Mouse (Mus musculus): ENCODE measurements around the gene B3gnt8. TPM values are rescaled to one million over a fixed set of nuclear protein-coding genes. Genes with fewer than 3 reads are reported as not detected.

Gene B3gnt8
- polyA plus RNA-seq, 1 experiment, result 8.2 TPM

- WGBS, result under 1% methylated on average over 46 of the region's 46 CpGs
- Histone ChIP-seq H3K27me3 (ENCODE audit: control insufficient read depth, insufficient read depth, low read length) (no peaks in the 10 kb centered on the region), H3K4me1 (ENCODE audit: control insufficient read depth, insufficient read depth, insufficient read length, low read length) (peaks cover 12% of the 10 kb centered on the region), H3K27ac (ENCODE audit: insufficient read depth, low read depth, low read length) (peak within 1 kb of the TSS; percentile 92), H3K36me3 (ENCODE audit: control insufficient read depth, insufficient read depth, low read length) (no peaks in the 10 kb centered on the region), H3K4me3 (ENCODE audit: low read depth, low read length) (peak within 1 kb of the TSS; percentile 86)
- TF ChIP-seq CTCF (IDR thresholded peaks at IDR 0.05; ENCODE audit: extremely low read depth, insufficient read length, insufficient replicate concordance, low read depth, low read length) (no peak), POLR2A (IDR thresholded peaks at IDR 0.05; ENCODE audit: low read depth, low read length) (peak; percentile 50)
These were observed 54.2 kb downstream of the B3gnt8 start, which contains the start of gene B9d2 for GRCm38 (mm10) chr7:25680514-25681258. Gene B9d2, plus strand, starts transcription at chr7:25680780.

- TF ChIP-seq CTCF (IDR thresholded peaks at IDR 0.05; ENCODE audit: extremely low read depth, insufficient read length, insufficient replicate concordance, low read depth, low read length), result no peak
- TF ChIP-seq POLR2A (IDR thresholded peaks at IDR 0.05; ENCODE audit: low read depth, low read length), result no peak
- WGBS, result 60% methylated on average over 15 of the region's 15 CpGs
- Histone ChIP-seq H3K4me3 (ENCODE audit: low read depth, low read length) (peak overlapping the region; percentile 19; the same call in 1 of the 2 replicates), H3K27me3 (ENCODE audit: control insufficient read depth, insufficient read depth, low read length) (no peaks in the 10 kb centered on the region), H3K4me1 (ENCODE audit: control insufficient read depth, insufficient read depth, insufficient read length, low read length) (peaks cover 9% of the 10 kb centered on the region), H3K27ac (ENCODE audit: insufficient read depth, low read depth, low read length) (peak overlapping the region; percentile 53), H3K36me3 (ENCODE audit: control insufficient read depth, insufficient read depth, low read length) (no peaks in the 10 kb centered on the region)
These were observed 55.1 kb downstream of the B3gnt8 start for GRCm38 (mm10) chr7:25681341-25682231.

GRCm38 (mm10) chr7:25683474-25684180, 57.2 kb downstream of the B3gnt8 start:
- Histone ChIP-seq H3K36me3 (ENCODE audit: control insufficient read depth, insufficient read depth, low read length) (no peaks in the 10 kb centered on the region), H3K27ac (ENCODE audit: insufficient read depth, low read depth, low read length) (peak overlapping the region; percentile 67)
- 73% methylated on average over 7 of the region's 7 CpGs for WGBS

GRCm38 (mm10) chr7:25684659-25685058, 58.2 kb downstream of the B3gnt8 start:
- Histone ChIP-seq H3K4me1 (ENCODE audit: control insufficient read depth, insufficient read depth, insufficient read length, low read length) (peaks cover 12% of the 10 kb centered on the region), H3K4me3 (ENCODE audit: low read depth, low read length) (no peak overlapping the region), H3K27ac (ENCODE audit: insufficient read depth, low read depth, low read length) (no peak overlapping the region), H3K27me3 (ENCODE audit: control insufficient read depth, insufficient read depth, low read length) (no peaks in the 10 kb centered on the region), H3K36me3 (ENCODE audit: control insufficient read depth, insufficient read depth, low read length) (no peaks in the 10 kb centered on the region)
- TF ChIP-seq POLR2A (IDR thresholded peaks at IDR 0.05; ENCODE audit: low read depth, low read length) (no peak), CTCF (IDR thresholded peaks at IDR 0.05; ENCODE audit: extremely low read depth, insufficient read length, insufficient replicate concordance, low read depth, low read length) (no peak)
- 95% methylated on average over 6 of the region's 6 CpGs for WGBS

More at GRCm38 (mm10) chr7:25683474-25684180, 57.2 kb downstream of the B3gnt8 start:
- peaks cover 12% of the 10 kb centered on the region for H3K4me1 ChIP-seq (ENCODE audit: control insufficient read depth, insufficient read depth, insufficient read length, low read length)
- H3K4me3 ChIP-seq (ENCODE audit: low read depth, low read length), result no peak overlapping the region
- H3K27me3 ChIP-seq (ENCODE audit: control insufficient read depth, insufficient read depth, low read length), result no peaks in the 10 kb centered on the region
- no peak for TF ChIP-seq CTCF (IDR thresholded peaks at IDR 0.05; ENCODE audit: extremely low read depth, insufficient read length, insufficient replicate concordance, low read depth, low read length)
- no peak for TF ChIP-seq POLR2A (IDR thresholded peaks at IDR 0.05; ENCODE audit: low read depth, low read length)

Other genes with a start within 250 kb of the B3gnt8 start
- gene Lipe, start 227.9 kb upstream of the B3gnt8 start, polyA plus RNA-seq (2012; rRNA removed), result 56.9 and 186 TPM in 2 replicates
- 3.8 TPM in 1 of 2 replicates, not detected in the other for gene Cxcl17, start 213.8 kb upstream of the B3gnt8 start, polyA plus RNA-seq (2012; rRNA removed)
- gene Ceacam1, start 149.1 kb upstream of the B3gnt8 start, polyA plus RNA-seq (2012; rRNA removed), result 133 and 320 TPM in 2 replicates
- 0.60 and 0.93 TPM in 2 replicates for gene Ceacam2, start 86.8 kb upstream of the B3gnt8 start, polyA plus RNA-seq (2012; rRNA removed)
- gene Erich4, start 10.8 kb upstream of the B3gnt8 start, polyA plus RNA-seq (2012; rRNA removed), result 12.6 and 36.8 TPM in 2 replicates
- gene Dmac2, start 7.2 kb upstream of the B3gnt8 start, polyA plus RNA-seq (2012; rRNA removed), result 47.3 and 74.8 TPM in 2 replicates
- 75.8 and 98.5 TPM in 2 replicates for gene Bckdha, start 32.3 kb downstream of the B3gnt8 start, polyA plus RNA-seq (2012; rRNA removed)
- 31.7 and 64.7 TPM in 2 replicates for gene Exosc5, start 32.5 kb downstream of the B3gnt8 start, polyA plus RNA-seq (2012; rRNA removed)
- gene Tmem91, start 48.5 kb downstream of the B3gnt8 start, polyA plus RNA-seq (2012; rRNA removed), result 0.23 and 0.25 TPM in 2 replicates
- 21.8 and 33.2 TPM in 2 replicates for gene B9d2, start 54.1 kb downstream of the B3gnt8 start, polyA plus RNA-seq (2012; rRNA removed)
- 20.8 and 24.4 TPM in 2 replicates for gene Tgfb1, start 60.3 kb downstream of the B3gnt8 start, polyA plus RNA-seq (2012; rRNA removed)
- gene Ccdc97, start 92.4 kb downstream of the B3gnt8 start, polyA plus RNA-seq (2012; rRNA removed), result 43.6 and 72.4 TPM in 2 replicates
- gene Hnrnpul1, start 128.1 kb downstream of the B3gnt8 start, polyA plus RNA-seq (2012; rRNA removed), result 28.9 and 60.2 TPM in 2 replicates
- 13.2 and 14.4 TPM in 2 replicates for gene Axl, start 162.1 kb downstream of the B3gnt8 start, polyA plus RNA-seq (2012; rRNA removed)
- 65.6 and 74.2 TPM in 2 replicates for gene Cyp2s1, start 190.3 kb downstream of the B3gnt8 start, polyA plus RNA-seq (2012; rRNA removed)

Measured in small intestine, adult 2 months (tissue).